Mouse (Mus musculus): ENCODE data around the gene Ssbp4. TPM values are rescaled to one million over a fixed set of nuclear protein-coding genes. Genes with fewer than 3 reads are reported as not detected.

Gene Ssbp4
- polyA plus RNA-seq (2015; fragmentation: Illumina TruSeq; extraction: RNeasy Lipid Tissue Mini Kit (QIAGEN cat#74804); ENCODE audit: insufficient read depth, low read depth, low replicate concordance): 22.8 TPM

GRCm38 (mm10) chr8:70608749-70609367, at the start of gene Ssbp4:
TSS of gene Ssbp4 (minus strand) at chr8:70608872.

GRCm38 (mm10) chr8:70632346-70632892, 23.7 kb upstream of the Ssbp4 start, which contains the start of gene Gdf15:
TSS of gene Gdf15 (minus strand) at chr8:70632456.

GRCm38 (mm10) chr8:70615894-70616293, 7.2 kb upstream of the Ssbp4 start, which contains the start of gene Lrrc25:
TSS of gene Lrrc25 (plus strand) at chr8:70616155.

GRCm38 (mm10) chr8:70593961-70594609, 14.6 kb downstream of the Ssbp4 start, which contains the start of gene Isyna1:
TSS of gene Isyna1 (plus strand) at chr8:70594373.

Other genes starting within 250 kb of the Ssbp4 start
- gene Comp, start 235.3 kb downstream of the Ssbp4 start, polyA plus RNA-seq (2015; fragmentation: Illumina TruSeq; extraction: RNeasy Lipid Tissue Mini Kit (QIAGEN cat#74804); ENCODE audit: insufficient read depth, low read depth, low replicate concordance): not detected
- gene Crtc1, start 169.3 kb downstream of the Ssbp4 start, polyA plus RNA-seq (2015; fragmentation: Illumina TruSeq; extraction: RNeasy Lipid Tissue Mini Kit (QIAGEN cat#74804); ENCODE audit: insufficient read depth, low read depth, low replicate concordance): 6.0 TPM
- gene Klhl26, start 131.9 kb downstream of the Ssbp4 start, polyA plus RNA-seq (2015; fragmentation: Illumina TruSeq; extraction: RNeasy Lipid Tissue Mini Kit (QIAGEN cat#74804); ENCODE audit: insufficient read depth, low read depth, low replicate concordance): 4.2 TPM
- 3.6 TPM for gene Tmem59l, start 121.5 kb downstream of the Ssbp4 start, polyA plus RNA-seq (2015; fragmentation: Illumina TruSeq; extraction: RNeasy Lipid Tissue Mini Kit (QIAGEN cat#74804); ENCODE audit: insufficient read depth, low read depth, low replicate concordance)
- gene Crlf1, start 115.7 kb downstream of the Ssbp4 start, polyA plus RNA-seq (2015; fragmentation: Illumina TruSeq; extraction: RNeasy Lipid Tissue Mini Kit (QIAGEN cat#74804); ENCODE audit: insufficient read depth, low read depth, low replicate concordance): 23.2 TPM
- 39.6 TPM for gene Rex1bd, start 102.1 kb downstream of the Ssbp4 start, polyA plus RNA-seq (2015; fragmentation: Illumina TruSeq; extraction: RNeasy Lipid Tissue Mini Kit (QIAGEN cat#74804); ENCODE audit: insufficient read depth, low read depth, low replicate concordance)
- gene Uba52, start 98.1 kb downstream of the Ssbp4 start, polyA plus RNA-seq (2015; fragmentation: Illumina TruSeq; extraction: RNeasy Lipid Tissue Mini Kit (QIAGEN cat#74804); ENCODE audit: insufficient read depth, low read depth, low replicate concordance): 731 TPM
- gene Fkbp8, start 81.1 kb downstream of the Ssbp4 start, polyA plus RNA-seq (2015; fragmentation: Illumina TruSeq; extraction: RNeasy Lipid Tissue Mini Kit (QIAGEN cat#74804); ENCODE audit: insufficient read depth, low read depth, low replicate concordance): 78.4 TPM
- gene Kxd1, start 80.9 kb downstream of the Ssbp4 start, polyA plus RNA-seq (2015; fragmentation: Illumina TruSeq; extraction: RNeasy Lipid Tissue Mini Kit (QIAGEN cat#74804); ENCODE audit: insufficient read depth, low read depth, low replicate concordance): 14.3 TPM
- 6.0 TPM for gene Ell, start 69.4 kb downstream of the Ssbp4 start, polyA plus RNA-seq (2015; fragmentation: Illumina TruSeq; extraction: RNeasy Lipid Tissue Mini Kit (QIAGEN cat#74804); ENCODE audit: insufficient read depth, low read depth, low replicate concordance)
- gene Isyna1, start 14.5 kb downstream of the Ssbp4 start, polyA plus RNA-seq (2015; fragmentation: Illumina TruSeq; extraction: RNeasy Lipid Tissue Mini Kit (QIAGEN cat#74804); ENCODE audit: insufficient read depth, low read depth, low replicate concordance): 17.5 TPM
- gene Lrrc25, start 7.3 kb upstream of the Ssbp4 start, polyA plus RNA-seq (2015; fragmentation: Illumina TruSeq; extraction: RNeasy Lipid Tissue Mini Kit (QIAGEN cat#74804); ENCODE audit: insufficient read depth, low read depth, low replicate concordance): 2.3 TPM
- 0.61 TPM for gene Gdf15, start 23.6 kb upstream of the Ssbp4 start, polyA plus RNA-seq (2015; fragmentation: Illumina TruSeq; extraction: RNeasy Lipid Tissue Mini Kit (QIAGEN cat#74804); ENCODE audit: insufficient read depth, low read depth, low replicate concordance)
- 8.6 TPM for gene Pgpep1, start 51.5 kb upstream of the Ssbp4 start, polyA plus RNA-seq (2015; fragmentation: Illumina TruSeq; extraction: RNeasy Lipid Tissue Mini Kit (QIAGEN cat#74804); ENCODE audit: insufficient read depth, low read depth, low replicate concordance)
- 14.0 TPM for gene Lsm4, start 64.4 kb upstream of the Ssbp4 start, polyA plus RNA-seq (2015; fragmentation: Illumina TruSeq; extraction: RNeasy Lipid Tissue Mini Kit (QIAGEN cat#74804); ENCODE audit: insufficient read depth, low read depth, low replicate concordance)
- 32.7 TPM for gene Jund, start 90.1 kb upstream of the Ssbp4 start, polyA plus RNA-seq (2015; fragmentation: Illumina TruSeq; extraction: RNeasy Lipid Tissue Mini Kit (QIAGEN cat#74804); ENCODE audit: insufficient read depth, low read depth, low replicate concordance)
- gene Iqcn, start 94.6 kb upstream of the Ssbp4 start, polyA plus RNA-seq (2015; fragmentation: Illumina TruSeq; extraction: RNeasy Lipid Tissue Mini Kit (QIAGEN cat#74804); ENCODE audit: insufficient read depth, low read depth, low replicate concordance): not detected
- not detected for gene Gm3336, start 109.7 kb upstream of the Ssbp4 start, polyA plus RNA-seq (2015; fragmentation: Illumina TruSeq; extraction: RNeasy Lipid Tissue Mini Kit (QIAGEN cat#74804); ENCODE audit: insufficient read depth, low read depth, low replicate concordance)
- gene Pde4c, start 114.8 kb upstream of the Ssbp4 start, polyA plus RNA-seq (2015; fragmentation: Illumina TruSeq; extraction: RNeasy Lipid Tissue Mini Kit (QIAGEN cat#74804); ENCODE audit: insufficient read depth, low read depth, low replicate concordance): 1.9 TPM
- gene Rab3a, start 145.8 kb upstream of the Ssbp4 start, polyA plus RNA-seq (2015; fragmentation: Illumina TruSeq; extraction: RNeasy Lipid Tissue Mini Kit (QIAGEN cat#74804); ENCODE audit: insufficient read depth, low read depth, low replicate concordance): 12.4 TPM
- 13.1 TPM for gene Mpv17l2, start 152.1 kb upstream of the Ssbp4 start, polyA plus RNA-seq (2015; fragmentation: Illumina TruSeq; extraction: RNeasy Lipid Tissue Mini Kit (QIAGEN cat#74804); ENCODE audit: insufficient read depth, low read depth, low replicate concordance)
- 9.3 TPM for gene Pik3r2, start 167.8 kb upstream of the Ssbp4 start, polyA plus RNA-seq (2015; fragmentation: Illumina TruSeq; extraction: RNeasy Lipid Tissue Mini Kit (QIAGEN cat#74804); ENCODE audit: insufficient read depth, low read depth, low replicate concordance)
- 40.0 TPM for gene Mast3, start 196.2 kb upstream of the Ssbp4 start, polyA plus RNA-seq (2015; fragmentation: Illumina TruSeq; extraction: RNeasy Lipid Tissue Mini Kit (QIAGEN cat#74804); ENCODE audit: insufficient read depth, low read depth, low replicate concordance)
- gene Il12rb1, start 199.6 kb upstream of the Ssbp4 start, polyA plus RNA-seq (2015; fragmentation: Illumina TruSeq; extraction: RNeasy Lipid Tissue Mini Kit (QIAGEN cat#74804); ENCODE audit: insufficient read depth, low read depth, low replicate concordance): not detected
- 18.1 TPM for gene Arrdc2, start 230.8 kb upstream of the Ssbp4 start, polyA plus RNA-seq (2015; fragmentation: Illumina TruSeq; extraction: RNeasy Lipid Tissue Mini Kit (QIAGEN cat#74804); ENCODE audit: insufficient read depth, low read depth, low replicate concordance)

Data from pancreas, adult 10 weeks (tissue).